ENCODE assay signal across 10 mouse cellular contexts in the genomic region with DNA sequence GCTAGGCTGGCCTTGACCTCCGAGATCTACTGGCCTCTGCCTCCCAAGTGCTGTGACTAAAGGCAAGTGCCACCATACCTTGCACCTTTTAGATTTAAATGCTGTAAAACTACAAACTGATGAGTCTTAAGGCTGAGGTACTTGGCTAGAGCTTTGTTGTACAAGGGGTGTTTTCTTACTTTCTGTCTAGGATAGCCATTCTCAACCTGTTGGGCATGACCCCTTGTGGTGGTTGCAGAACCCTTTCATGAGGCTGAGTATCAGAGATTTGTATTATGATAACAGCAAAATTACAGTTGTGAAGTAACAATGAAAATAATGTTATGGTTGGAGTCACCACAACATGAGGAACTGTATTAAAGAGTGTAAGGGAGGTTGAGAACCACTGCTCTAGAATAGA. TPM values are rescaled to one million over a fixed set of nuclear protein-coding genes. Genes with fewer than 3 reads are reported as not detected.
A peak's percentile ranks its signal among the peaks of the same experiment; 100 is the strongest.
DNase-seq lines count a peak whose midpoint lies in the region; ATAC-seq and TF ChIP-seq lines count a peak whose summit lies in the region.
"Had no signal": no experiment of that assay in that cellular context is flagged by ENCODE, and none has a peak within 500 bp of the region (broad histone marks: within the 10 kb centered on the region; RNA-seq: fewer than 3 reads in every experiment).

No protein-coding gene starts in this region.

- H3K27ac ChIP-seq in heart, embryonic 13.5 days (replicated peaks) = no peak overlapping the region
- no peak overlapping the region; the same call in 1 of the 2 replicates for H3K27ac ChIP-seq in ES-E14 (ENCODE audit: insufficient read depth, low read depth, low read length, poor library complexity, severe bottlenecking)
- H3K27ac ChIP-seq in hindbrain, embryonic 12.5 days = no peak overlapping the region
- no peak overlapping the region for H3K27ac ChIP-seq in midbrain, embryonic 14.5 days (replicated peaks; ENCODE audit: low read depth, low read length)

- no peaks in the 10 kb centered on the region for H3K9me3 ChIP-seq in heart, embryonic 13.5 days
- no peaks in the 10 kb centered on the region for H3K9me3 ChIP-seq in ES-E14 (ENCODE audit: control insufficient read depth, insufficient read depth, low read depth, low read length)
- H3K9me3 ChIP-seq in hindbrain, embryonic 12.5 days (replicated peaks) = no peaks in the 10 kb centered on the region
- H3K9me3 ChIP-seq in midbrain, embryonic 14.5 days (ENCODE audit: control insufficient read depth, low read length) = no peaks in the 10 kb centered on the region

- H3K4me2 ChIP-seq in heart, embryonic 13.5 days = peak overlapping the region; percentile 85
- peak overlapping the region; percentile 70 for H3K4me2 ChIP-seq in hindbrain, embryonic 12.5 days (replicated peaks)
- H3K4me2 ChIP-seq in midbrain, embryonic 14.5 days (ENCODE audit: low read length) = peak overlapping the region; percentile 76

- no peak for ATAC-seq in heart, embryonic 13.5 days (ENCODE audit: extremely low read depth, insufficient number of reproducible peaks, low FRiP score, low TSS enrichment)
- no peak for ATAC-seq in hindbrain, embryonic 12.5 days (ENCODE audit: low FRiP score)
- no peak for ATAC-seq in midbrain, embryonic 14.5 days (ENCODE audit: low FRiP score, low TSS enrichment)

- no peaks in the 10 kb centered on the region for H3K27me3 ChIP-seq in heart, embryonic 13.5 days (replicated peaks)
- no peaks in the 10 kb centered on the region for H3K27me3 ChIP-seq in hindbrain, embryonic 12.5 days
- no peaks in the 10 kb centered on the region for H3K27me3 ChIP-seq in midbrain, embryonic 14.5 days (ENCODE audit: control insufficient read depth, insufficient read depth, low read length)

- peaks cover 18% of the 10 kb centered on the region for H3K36me3 ChIP-seq in heart, embryonic 13.5 days
- peaks cover 2% of the 10 kb centered on the region; the same call in 1 of the 2 replicates for H3K36me3 ChIP-seq in ES-E14 (ENCODE audit: control insufficient read depth, insufficient read depth, low read length, poor library complexity, severe bottlenecking)
- no peaks in the 10 kb centered on the region for H3K36me3 ChIP-seq in hindbrain, embryonic 12.5 days
- no peaks in the 10 kb centered on the region; the same call in 1 of the 2 replicates for H3K36me3 ChIP-seq in midbrain, embryonic 14.5 days (ENCODE audit: control insufficient read depth, insufficient read depth, low read length)

- peak overlapping the region; percentile 95 for H3K9ac ChIP-seq in heart, embryonic 13.5 days
- H3K9ac ChIP-seq in ES-E14 (ENCODE audit: insufficient read depth, low read depth, low read length, poor library complexity, severe bottlenecking) = peak overlapping the region; percentile 99
- peak overlapping the region; percentile 92; the same call in 1 of the 2 replicates for H3K9ac ChIP-seq in hindbrain, embryonic 12.5 days
- peak overlapping the region; percentile 72 for H3K9ac ChIP-seq in midbrain, embryonic 14.5 days (replicated peaks; ENCODE audit: low read length)

- H3K4me1 ChIP-seq in heart, embryonic 13.5 days = peaks cover 28% of the 10 kb centered on the region
- peaks cover 3 to 8% of the 10 kb centered on the region in 2 experiments; a peak in 2 of 4 replicates for H3K4me1 ChIP-seq in ES-E14 (ENCODE audit: control insufficient read depth in 2 of 2, insufficient read depth in 2 of 2, low read length in 2 of 2, poor library complexity in 1 of 2)
- peaks cover 13% of the 10 kb centered on the region for H3K4me1 ChIP-seq in hindbrain, embryonic 12.5 days
- H3K4me1 ChIP-seq in midbrain, embryonic 14.5 days (ENCODE audit: control insufficient read depth, insufficient read depth, low read length) = peaks cover 12% of the 10 kb centered on the region

- in situ Hi-C loops in ES-E14 (cut with MboI; ENCODE audit: low sequenced_read_pairs in 2 of 2, unreplicated experiment in 2 of 2) = no loop called here

- WGBS in heart, embryonic 13.5 days = 58% methylated on average over 1 of the region's 1 CpGs
- WGBS in hindbrain, embryonic 12.5 days = 78% methylated on average over 1 of the region's 1 CpGs
- WGBS in midbrain, embryonic 14.5 days = 78% methylated on average over 1 of the region's 1 CpGs

- intact Hi-C loops in heart, postnatal 25 days (cut with DNase I) = loop anchor here (5.0 kb wide), 3 partner anchors 60 to 145 kb away; no protein-coding TSS in a partner anchor

- H3K4me3 ChIP-seq in heart, embryonic 13.5 days = peak overlapping the region; percentile 91
- peak overlapping the region; percentile 92 to 99 for H3K4me3 ChIP-seq in ES-E14 (ENCODE audit: insufficient read depth in 1 of 2, low read depth in 1 of 2, low read length in 2 of 2, poor library complexity in 1 of 2, severe bottlenecking in 1 of 2)
- peak overlapping the region; percentile 73 for H3K4me3 ChIP-seq in hindbrain, embryonic 12.5 days
- peak overlapping the region; percentile 78; the same call in 1 of the 2 replicates for H3K4me3 ChIP-seq in midbrain, embryonic 14.5 days (replicated peaks; ENCODE audit: low read depth, low read length)

- DNase-seq in heart, postnatal 25 days (ENCODE audit: low spot score) = no peak
- DNase-seq in ES-E14 (ENCODE audit: low read depth, low spot score) = no peak
- no peak for DNase-seq in midbrain, embryonic 14.5 days
- DNase-seq in right cerebral cortex, postnatal 4 days = no peak
- DNase-seq in urinary bladder, adult 18-20 months (ENCODE audit: low spot score in 2 of 2) = no peak
- no peak for DNase-seq in left cerebral cortex, adult 11 months (ENCODE audit: low spot score)
- DNase-seq: kidney, adult 8-10 months; thymus, adult 18-20 months had no signal

TF ChIP-seq in ES-E14, 5 proteins besides CTCF, POLR2A, EP300 and RAD21:
- TF ChIP-seq ZC3H11A (IDR thresholded peaks at IDR 0.05; ENCODE audit: borderline replicate concordance, low read depth, low read length) = no peak
- no peak for TF ChIP-seq MAFK (IDR thresholded peaks at IDR 0.05; ENCODE audit: insufficient read depth, low read depth, low read length)
- no peak for TF ChIP-seq ZNF384 (IDR thresholded peaks at IDR 0.05; ENCODE audit: low read depth, low read length)
- no peak for TF ChIP-seq CHD2 (IDR thresholded peaks at IDR 0.05; ENCODE audit: low read depth, low read length)
- TF ChIP-seq HCFC1 (IDR thresholded peaks at IDR 0.05; ENCODE audit: borderline replicate concordance, insufficient read depth, low read length) = no peak

RNA-seq across cellular contexts. Expression of gene Mrpl57, which starts 1.2 kb away (rescaled TPM):
- 123 and 135 TPM in 2 replicates for polyA plus RNA-seq in heart, embryonic 13.5 days (2015; fragmentation: Nextera tagmentation; extraction: Ambion mirVana)
- total RNA-seq in heart, postnatal 25 days (2021) = 10 to 100 TPM; 61.4 to 69.0 TPM
- 67.8 and 149 TPM in 2 replicates for total RNA-seq in ES-E14 (2012; rRNA removed)
- polyA plus RNA-seq in hindbrain, embryonic 12.5 days (2016; fragmentation: Nextera tagmentation; extraction: Ambion mirVana) = 117 and 127 TPM in 2 replicates
- polyA plus RNA-seq in midbrain, embryonic 14.5 days (2014; fragmentation: Nextera tagmentation; extraction: Ambion mirVana) = 143 and 156 TPM in 2 replicates

RNA-seq across cellular contexts. Expression of gene Ska3, which starts 1.3 kb away (rescaled TPM):
- polyA plus RNA-seq in heart, embryonic 13.5 days (2015; fragmentation: Nextera tagmentation; extraction: Ambion mirVana) = 26.9 and 27.0 TPM in 2 replicates
- under 1 TPM; 0.17 to 0.39 TPM for total RNA-seq in heart, postnatal 25 days (2021)
- 19.1 and 26.4 TPM in 2 replicates for total RNA-seq in ES-E14 (2012; rRNA removed)
- 28.5 and 31.7 TPM in 2 replicates for polyA plus RNA-seq in hindbrain, embryonic 12.5 days (2016; fragmentation: Nextera tagmentation; extraction: Ambion mirVana)
- 4.8 and 8.6 TPM in 2 replicates for polyA plus RNA-seq in midbrain, embryonic 14.5 days (2014; fragmentation: Nextera tagmentation; extraction: Ambion mirVana)

RNA-seq across cellular contexts. Expression of gene Sap18, which starts 29.3 kb away (rescaled TPM):
- polyA plus RNA-seq in heart, embryonic 13.5 days (2015; fragmentation: Nextera tagmentation; extraction: Ambion mirVana) = 15.7 and 17.3 TPM in 2 replicates
- total RNA-seq in heart, postnatal 25 days (2021) = 10 to 100 TPM; 61.2 to 74.8 TPM
- total RNA-seq in ES-E14 (2012; rRNA removed) = 117 and 169 TPM in 2 replicates
- polyA plus RNA-seq in hindbrain, embryonic 12.5 days (2016; fragmentation: Nextera tagmentation; extraction: Ambion mirVana) = 29.3 and 30.3 TPM in 2 replicates
- 35.6 and 47.9 TPM in 2 replicates for polyA plus RNA-seq in midbrain, embryonic 14.5 days (2014; fragmentation: Nextera tagmentation; extraction: Ambion mirVana)
